Mouse (Mus musculus) heart, embryonic 13.5 days (tissue): ENCODE measurements around the gene Olfr849. TPM values are rescaled to one million over a fixed set of nuclear protein-coding genes. Genes with fewer than 3 reads are reported as not detected.

Experiments used
- ATAC-seq: fragments of 200-750 bp; cut with Nextera tagmentation; 2 replicates; pipeline ENCODE4 v1.8.0; 2017; ENCODE audit warnings: moderate TSS enrichment; ENCODE audit not compliant: insufficient number of reproducible peaks, low FRiP score, low TSS enrichment; ENCODE audit errors: extremely low read depth
- H3K27ac ChIP-seq: fragments of 300-500 bp; sonication (generic); replicated peaks from 2 replicates; pipeline ENCODE4 v1.5.1; 2015; ENCODE audit warnings: moderate library complexity, mild to moderate bottlenecking, inconsistent platforms
- H3K27me3 ChIP-seq: fragments of 300-500 bp; sonication (generic); replicated peaks from 2 replicates; pipeline ENCODE4 v1.6.1; 2015; ENCODE audit warnings: mild to moderate bottlenecking, inconsistent platforms
- H3K36me3 ChIP-seq: fragments of 300-500 bp; sonication (generic); 2 replicates; pipeline ENCODE4 v1.6.1; 2015; ENCODE audit warnings: mild to moderate bottlenecking, inconsistent platforms
- H3K4me1 ChIP-seq: fragments of 300-500 bp; sonication (generic); 2 replicates; pipeline ENCODE4 v1.6.1; 2015; ENCODE audit warnings: inconsistent platforms
- H3K4me2 ChIP-seq: fragments of 300-500 bp; sonication (generic); 2 replicates; pipeline ENCODE4 v1.6.1; 2015; ENCODE audit warnings: inconsistent platforms, mild to moderate bottlenecking, moderate library complexity
- H3K4me3 ChIP-seq: fragments of 300-500 bp; sonication (generic); 2 replicates; pipeline ENCODE4 v1.5.1; 2015; ENCODE audit warnings: moderate library complexity, mild to moderate bottlenecking, inconsistent platforms
- H3K9ac ChIP-seq: fragments of 300-500 bp; sonication (generic); 2 replicates; pipeline ENCODE4 v1.6.1; 2015; ENCODE audit warnings: inconsistent platforms, mild to moderate bottlenecking, moderate library complexity
- H3K9me3 ChIP-seq: fragments of 300-500 bp; sonication (generic); 2 replicates; pipeline ENCODE4 v1.6.1; 2016; ENCODE audit warnings: inconsistent platforms
- WGBS: fragments of 180-500 bp; shearing (Covaris S2); methylation state at CpG from one replicate; pipeline ENCODE4 v1.1.7; 2015; ENCODE audit warnings: mixed read lengths; 5-methylcytosine and 5-hydroxymethylcytosine counted together
- polyA plus RNA-seq: library from polyadenylated mRNA; unstranded; fragments of >200 nt; fragmentation: Nextera tagmentation; extraction: Ambion mirVana; gene quantifications from 2 replicates; pipeline ENCODE4 v1.2.1, GENCODE M21; 2015

Gene Olfr849
- polyA plus RNA-seq, result not detected in 2 replicates

DNA sequence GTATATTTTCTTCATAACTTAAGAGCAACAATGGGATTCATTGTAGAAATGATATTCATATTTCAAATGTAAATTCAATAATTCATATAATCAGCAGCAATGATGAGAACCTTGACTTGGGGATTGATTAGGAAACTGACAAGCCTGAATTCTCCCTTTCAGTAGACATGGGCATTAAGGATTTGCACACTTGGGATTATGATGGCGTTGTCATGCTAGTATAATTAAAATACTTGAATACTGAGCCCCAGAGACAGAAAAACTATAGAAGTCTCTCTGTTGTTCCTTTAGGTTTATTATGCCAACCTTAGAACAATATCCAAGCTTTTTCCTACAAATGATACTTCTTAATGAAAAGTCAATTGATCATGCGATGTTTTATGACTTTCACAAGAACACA is at the start of gene Olfr849:
Olfr849 (plus strand) TSS at position 301 of the 400 bp plus-strand sequence.
- peaks cover 22% of the 10 kb centered on the region; the same call in 1 of the 2 replicates for H3K9me3 ChIP-seq
- H3K9ac ChIP-seq, result no peak within 1 kb of the TSS
- H3K27ac ChIP-seq, result no peak within 1 kb of the TSS
- H3K4me3 ChIP-seq, result no peak within 1 kb of the TSS
- H3K4me2 ChIP-seq, result no peak within 1 kb of the TSS
- no peaks in the 10 kb centered on the region for H3K36me3 ChIP-seq
- no peaks in the 10 kb centered on the region for H3K4me1 ChIP-seq
- ATAC-seq, result no peak
- no peaks in the 10 kb centered on the region for H3K27me3 ChIP-seq
- WGBS, result 68% methylated on average over 2 of the region's 2 CpGs

DNA sequence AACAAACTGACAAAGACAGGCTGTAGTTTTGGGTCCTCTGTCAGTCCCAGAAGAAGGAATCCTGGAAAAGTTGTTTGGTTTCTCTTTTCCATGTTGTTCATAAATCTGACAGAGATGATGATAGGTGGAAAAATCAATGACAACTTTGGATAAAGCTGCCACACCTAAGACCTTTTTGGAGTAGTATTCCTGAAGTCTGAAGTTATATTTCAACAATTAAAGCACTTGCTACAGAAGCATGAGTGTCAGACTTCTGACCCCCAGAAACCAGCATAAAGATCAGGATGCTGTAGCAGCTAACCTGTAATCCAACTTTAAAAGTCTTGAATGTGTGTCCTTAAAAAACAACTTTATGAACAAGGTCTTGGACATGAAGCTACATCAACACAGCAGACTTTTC is 38.1 kb downstream of the Olfr849 start, which contains the start of gene Olfr850:
Olfr850 (minus strand) TSS at position 101 of the 400 bp plus-strand sequence.
- Histone ChIP-seq H3K27ac (no peak within 1 kb of the TSS), H3K4me2 (no peak within 1 kb of the TSS), H3K9ac (no peak within 1 kb of the TSS), H3K9me3 (0 out of 2 replicates have a peak, but pooled peaks cover 5% of the 10 kb centered on the region), H3K36me3 (no peaks in the 10 kb centered on the region), H3K4me3 (no peak within 1 kb of the TSS), H3K27me3 (no peaks in the 10 kb centered on the region), H3K4me1 (no peaks in the 10 kb centered on the region)
- no peak for ATAC-seq

DNA sequence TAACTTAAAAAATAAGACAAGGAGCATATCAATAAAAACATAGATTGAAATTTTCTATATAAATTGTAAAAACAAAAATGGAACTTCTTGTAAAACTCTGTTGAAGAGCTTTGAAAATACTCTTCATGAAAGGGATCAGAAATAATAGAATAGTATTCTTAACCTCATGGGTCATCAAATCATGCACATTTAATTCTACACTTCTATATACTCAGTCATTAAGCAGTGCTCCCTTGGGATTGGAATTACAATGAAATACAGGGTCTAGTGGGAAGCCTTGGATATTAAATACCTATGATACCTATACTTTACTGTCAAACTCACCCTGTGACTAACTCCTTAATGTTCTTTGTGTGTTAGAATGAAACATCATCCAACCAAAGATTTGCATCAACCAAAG is 52.9 kb downstream of the Olfr849 start, which contains the start of gene Olfr851:
Olfr851 (plus strand) TSS at position 301 of the 400 bp plus-strand sequence.
- no peak within 1 kb of the TSS for H3K4me2 ChIP-seq
- no peak within 1 kb of the TSS for H3K4me3 ChIP-seq
- no peak within 1 kb of the TSS for H3K27ac ChIP-seq
- ATAC-seq, result no peak
- no peaks in the 10 kb centered on the region for H3K27me3 ChIP-seq
- H3K4me1 ChIP-seq, result no peaks in the 10 kb centered on the region
- H3K9ac ChIP-seq, result no peak within 1 kb of the TSS
- no peaks in the 10 kb centered on the region for H3K36me3 ChIP-seq
- peaks cover 13% of the 10 kb centered on the region for H3K9me3 ChIP-seq

Other genes starting within 250 kb of the Olfr849 start
- gene Olfr843, start 188.3 kb upstream of the Olfr849 start, polyA plus RNA-seq, result not detected in 2 replicates
- gene Olfr844, start 123.9 kb upstream of the Olfr849 start, polyA plus RNA-seq, result not detected in 2 replicates
- gene Olfr845, start 103.8 kb upstream of the Olfr849 start, polyA plus RNA-seq, result not detected in 2 replicates
- gene Olfr846, start 76.3 kb upstream of the Olfr849 start, polyA plus RNA-seq, result not detected in 2 replicates
- gene Olfr847, start 61.6 kb upstream of the Olfr849 start, polyA plus RNA-seq, result not detected in 2 replicates
- gene Olfr850, start 38.0 kb downstream of the Olfr849 start, polyA plus RNA-seq, result not detected in 2 replicates
- not detected in 2 replicates for gene Olfr851, start 53.0 kb downstream of the Olfr849 start, polyA plus RNA-seq
- gene Olfr853, start 100.8 kb downstream of the Olfr849 start, polyA plus RNA-seq, result not detected in 2 replicates
- gene Olfr854, start 127.1 kb downstream of the Olfr849 start, polyA plus RNA-seq, result not detected in 2 replicates
- gene Olfr855, start 142.4 kb downstream of the Olfr849 start, polyA plus RNA-seq, result not detected in 2 replicates
- gene Zfp317, start 181.8 kb downstream of the Olfr849 start, polyA plus RNA-seq, result 17.9 and 18.8 TPM in 2 replicates